Mouse (Mus musculus) heart, postnatal 25 days (tissue): Measurements from ENCODE around the gene Abhd2. TPM values are rescaled to one million over a fixed set of nuclear protein-coding genes. Genes with fewer than 3 reads are reported as not detected.

Experiments used
- DNase-seq: peaks from one replicate; pipeline ENCODE4 v3.0.0; 2022; ENCODE audit warnings: low spot score
- intact Hi-C: fragments of 180-260 bp; cut with DNase I; formaldehyde crosslinking; loops from one replicate; pipeline ENCODE4 v1.15.1; 2025
- total RNA-seq, 2 experiments: library from RNA; stranded (reverse); gene quantifications; 2 replicates each; pipeline ENCODE4 v1.2.3; 2021

Gene Abhd2
- total RNA-seq, 2 experiments from 2014 or later, result 30.4 to 41.5 TPM

GRCm38 (mm10) chr7:79362830-79363229 lies 89.8 kb downstream of the Abhd2 start:
- no peak for DNase-seq
- intact Hi-C loops, result no loop called here

- intact Hi-C loops, result no loop called here
- peak; percentile 10 for DNase-seq
Measured at GRCm38 (mm10) chr7:79363370-79364043, 90.5 kb downstream of the Abhd2 start.

GRCm38 (mm10) chr7:79368664-79369063 lies 95.7 kb downstream of the Abhd2 start:
- intact Hi-C loops, result no loop called here
- DNase-seq, result no peak

GRCm38 (mm10) chr7:79369416-79369815 lies 96.4 kb downstream of the Abhd2 start:
- DNase-seq, result no peak
- intact Hi-C loops, result no loop called here

GRCm38 (mm10) chr7:79371321-79371879 lies 98.4 kb downstream of the Abhd2 start:
- DNase-seq, result no peak

GRCm38 (mm10) chr7:79374017-79374416 lies 101.0 kb downstream of the Abhd2 start:
- intact Hi-C loops, result loop anchor here (5.0 kb wide), 2 partner anchors 98 to 223 kb away; no protein-coding TSS in a partner anchor
- no peak for DNase-seq

More at GRCm38 (mm10) chr7:79371321-79371879, 98.4 kb downstream of the Abhd2 start:
- intact Hi-C loops, result loop anchor here (5.0 kb wide), 2 partner anchors 101 to 226 kb away; no protein-coding TSS in a partner anchor

- intact Hi-C loops, result no loop called here
- DNase-seq, result no peak
Measured at GRCm38 (mm10) chr7:79375594-79375993, 102.6 kb downstream of the Abhd2 start.

GRCm38 (mm10) chr7:79376516-79377275 lies 103.7 kb downstream of the Abhd2 start:
- intact Hi-C loops, result no loop called here
- no peak for DNase-seq

- intact Hi-C loops, result no loop called here
- no peak for DNase-seq
Measured at GRCm38 (mm10) chr7:79386422-79387133, 113.6 kb downstream of the Abhd2 start, which contains the start of gene Rlbp1. TSS of gene Rlbp1 (minus strand) at chr7:79387048.

- DNase-seq, result no peak
- intact Hi-C loops, result no loop called here
Measured at GRCm38 (mm10) chr7:79387140-79387539, 114.1 kb downstream of the Abhd2 start.

- no peak for DNase-seq
- intact Hi-C loops, result no loop called here
Measured at GRCm38 (mm10) chr7:79387991-79388390, 115.0 kb downstream of the Abhd2 start.

- intact Hi-C loops, result no loop called here
- DNase-seq, result no peak
Measured at GRCm38 (mm10) chr7:79388671-79389206, 115.7 kb downstream of the Abhd2 start.

- intact Hi-C loops, result loop anchor here (5.0 kb wide), 1 partner anchor 77 kb away; the partner anchor contains the start of gene Polg
- no peak for DNase-seq
Measured at GRCm38 (mm10) chr7:79390141-79390708, 117.2 kb downstream of the Abhd2 start.

- intact Hi-C loops, result loop anchor here (5.0 kb wide), 1 partner anchor 76 kb away; the partner anchor contains the start of gene Polg
- DNase-seq, result no peak
Measured at GRCm38 (mm10) chr7:79391471-79391870, 118.5 kb downstream of the Abhd2 start.

GRCm38 (mm10) chr7:79391883-79392649 lies 119.1 kb downstream of the Abhd2 start, which contains the start of gene Fanci:
TSS of gene Fanci (plus strand) at chr7:79391929.
- peak; percentile 79 for DNase-seq
- intact Hi-C loops, result loop anchor here (5.0 kb wide), 1 partner anchor 75 kb away; the partner anchor contains the start of gene Polg

- intact Hi-C loops, result loop anchor here (5.0 kb wide), 1 partner anchor 74 kb away; the partner anchor contains the start of gene Polg
- no peak for DNase-seq
Measured at GRCm38 (mm10) chr7:79392860-79393513, 120.0 kb downstream of the Abhd2 start.

GRCm38 (mm10) chr7:79393924-79394323 lies 120.9 kb downstream of the Abhd2 start:
- intact Hi-C loops, result loop anchor here (5.0 kb wide), 1 partner anchor 73 kb away; the partner anchor contains the start of gene Polg
- no peak for DNase-seq

GRCm38 (mm10) chr7:79394666-79395065 lies 121.7 kb downstream of the Abhd2 start:
- intact Hi-C loops, result loop anchor here (5.0 kb wide), 1 partner anchor 73 kb away; the partner anchor contains the start of gene Polg
- DNase-seq, result no peak
